Mouse (Mus musculus) limb, embryonic 12.5 days (tissue): ENCODE measurements around the gene Mamdc4. TPM values are rescaled to one million over a fixed set of nuclear protein-coding genes. Genes with fewer than 3 reads are reported as not detected.

Experiments used
- ATAC-seq: fragments of 200-750 bp; cut with Nextera tagmentation; 2 replicates; pipeline ENCODE4 v1.8.0; 2017; ENCODE audit warnings: low read depth, moderate TSS enrichment; ENCODE audit not compliant: insufficient number of reproducible peaks, insufficient read depth, low FRiP score, low TSS enrichment
- H3K27ac ChIP-seq: fragments of 300-500 bp; sonication (generic); 2 replicates; pipeline ENCODE4 v1.5.1; 2016; ENCODE audit warnings: mild to moderate bottlenecking, moderate library complexity
- H3K27me3 ChIP-seq: fragments of 300-500 bp; sonication (generic); 2 replicates; pipeline ENCODE4 v1.6.1; 2016; ENCODE audit warnings: mild to moderate bottlenecking, moderate library complexity
- H3K36me3 ChIP-seq: fragments of 300-500 bp; sonication (generic); 2 replicates; pipeline ENCODE4 v1.6.1; 2016; ENCODE audit warnings: mild to moderate bottlenecking, moderate library complexity
- H3K4me1 ChIP-seq: fragments of 300-500 bp; sonication (generic); replicated peaks from 2 replicates; pipeline ENCODE4 v1.6.1; 2016
- H3K4me2 ChIP-seq: fragments of 300-500 bp; sonication (generic); 2 replicates; pipeline ENCODE4 v1.6.1; 2016; ENCODE audit warnings: mild to moderate bottlenecking, moderate library complexity
- H3K4me3 ChIP-seq: fragments of 300-500 bp; sonication (generic); replicated peaks from 2 replicates; pipeline ENCODE4 v1.5.1; 2016; ENCODE audit warnings: mild to moderate bottlenecking
- H3K9ac ChIP-seq: fragments of 300-500 bp; sonication (generic); replicated peaks from 2 replicates; pipeline ENCODE4 v1.6.1; 2016; ENCODE audit warnings: mild to moderate bottlenecking, moderate library complexity
- H3K9me3 ChIP-seq: fragments of 300-500 bp; sonication (generic); 2 replicates; pipeline ENCODE4 v1.6.1; 2016; ENCODE audit warnings: mild to moderate bottlenecking, moderate library complexity
- WGBS: fragments of 180-500 bp; shearing (Covaris S2); methylation state at CpG from one replicate; pipeline ENCODE4 v1.1.7; 2016; 5-methylcytosine and 5-hydroxymethylcytosine counted together
- polyA plus RNA-seq: library from polyadenylated mRNA; unstranded; fragments of >200 nt; fragmentation: Nextera tagmentation; extraction: Ambion mirVana; gene quantifications from 2 replicates; pipeline ENCODE4 v1.2.1, GENCODE M21; 2016

The Mamdc4 gene
- polyA plus RNA-seq, 1 experiment from 2014 or later = 3.0 TPM

DNA sequence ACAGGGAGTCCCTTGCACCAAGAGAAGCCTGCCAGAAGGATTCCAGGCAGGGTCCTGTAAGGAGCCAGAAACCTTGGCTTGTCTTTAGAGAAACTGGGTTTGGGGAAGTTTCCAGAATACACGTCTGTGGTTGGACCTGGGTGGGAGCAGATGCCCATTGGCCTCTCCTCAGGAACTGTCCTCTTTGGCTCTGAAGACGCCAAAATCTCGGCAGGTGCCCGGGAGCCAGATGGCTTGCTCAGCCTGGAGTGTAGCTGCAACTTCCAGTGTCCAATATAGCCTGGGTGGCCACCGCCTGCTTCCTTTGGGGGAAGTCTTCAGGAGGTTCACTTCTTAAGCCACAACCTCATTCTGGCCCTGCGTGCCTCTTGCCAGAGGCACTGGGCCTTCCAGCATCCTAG lies 7.3 kb upstream of the Mamdc4 start:
- peaks cover 61% of the 10 kb centered on the region for H3K4me1 ChIP-seq
- no peaks in the 10 kb centered on the region for H3K9me3 ChIP-seq
- peaks cover 41% of the 10 kb centered on the region for H3K36me3 ChIP-seq
- H3K27ac ChIP-seq = no peak overlapping the region
- WGBS = 36% methylated on average over 6 of the region's 6 CpGs
- peaks cover 44% of the 10 kb centered on the region for H3K27me3 ChIP-seq
- H3K4me2 ChIP-seq = peak overlapping the region; percentile 61
- no peak overlapping the region for H3K9ac ChIP-seq
- no peak for ATAC-seq
- H3K4me3 ChIP-seq = no peak overlapping the region

DNA sequence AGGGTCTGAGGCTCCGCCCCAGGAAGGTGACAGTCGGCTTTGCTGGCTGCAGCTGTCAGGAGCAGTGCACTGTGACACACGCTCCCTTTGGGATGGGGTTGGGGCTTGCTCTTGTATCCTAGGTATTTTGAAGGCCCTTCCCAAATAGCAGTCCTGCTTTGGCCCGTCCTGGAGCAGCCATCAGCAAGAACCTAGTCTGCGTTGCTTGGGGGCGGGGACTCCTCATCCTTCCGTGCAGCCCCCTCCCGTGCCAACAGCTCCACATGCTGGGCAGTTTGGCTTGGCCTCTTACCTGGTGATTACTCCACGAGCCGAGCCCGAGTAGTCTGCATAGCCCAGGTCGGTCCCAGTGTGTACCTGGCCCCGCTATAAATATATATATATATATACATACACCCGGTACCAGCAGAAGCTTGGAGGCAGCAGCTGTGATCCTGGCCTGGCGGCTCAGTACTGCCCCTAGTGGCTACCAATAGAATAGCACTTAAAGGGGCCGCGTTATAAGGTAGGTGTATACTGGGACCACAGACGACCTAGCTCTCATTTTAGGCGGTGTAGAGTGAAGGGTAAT lies 6.7 kb upstream of the Mamdc4 start, which contains the start of gene Ajm1:
Gene Ajm1, minus strand, starts transcription at position 464 of the 571 bp plus-strand sequence.
- peak within 1 kb of the TSS; percentile 61 for H3K4me2 ChIP-seq
- H3K27me3 ChIP-seq = peaks cover 50% of the 10 kb centered on the region
- peak within 1 kb of the TSS; percentile 31 for H3K4me3 ChIP-seq
- peaks cover 36% of the 10 kb centered on the region for H3K36me3 ChIP-seq
- H3K4me1 ChIP-seq = peaks cover 61% of the 10 kb centered on the region
- no peaks in the 10 kb centered on the region for H3K9me3 ChIP-seq
- H3K9ac ChIP-seq = no peak within 1 kb of the TSS
- 7% methylated on average over 19 of the region's 19 CpGs for WGBS
- peak; percentile 66 for ATAC-seq
- no peak within 1 kb of the TSS for H3K27ac ChIP-seq

GRCm38 (mm10) chr2:25580621-25581101 lies 6.0 kb upstream of the Mamdc4 start:
- H3K9me3 ChIP-seq = no peaks in the 10 kb centered on the region
- WGBS = 49% methylated on average over 6 of the region's 6 CpGs
- no peak for ATAC-seq
- H3K27ac ChIP-seq = no peak overlapping the region
- no peak overlapping the region for H3K4me3 ChIP-seq
- H3K4me1 ChIP-seq = peaks cover 67% of the 10 kb centered on the region
- no peak overlapping the region for H3K9ac ChIP-seq
- peaks cover 57% of the 10 kb centered on the region for H3K27me3 ChIP-seq
- no peak overlapping the region; the same call in 1 of the 2 replicates for H3K4me2 ChIP-seq
- peaks cover 31% of the 10 kb centered on the region for H3K36me3 ChIP-seq

- 4% methylated on average over 27 of the region's 27 CpGs for WGBS
- H3K4me3 ChIP-seq = peak overlapping the region; percentile 33
- H3K36me3 ChIP-seq = peaks cover 23% of the 10 kb centered on the region
- peak overlapping the region; percentile 53 for H3K4me2 ChIP-seq
- H3K9ac ChIP-seq = peak overlapping the region; percentile 31; the same call in 1 of the 2 replicates
- H3K27ac ChIP-seq = no peak overlapping the region
- H3K9me3 ChIP-seq = no peaks in the 10 kb centered on the region
- no peak for ATAC-seq
- peaks cover 57% of the 10 kb centered on the region for H3K27me3 ChIP-seq
- peaks cover 71% of the 10 kb centered on the region for H3K4me1 ChIP-seq
Observed at GRCm38 (mm10) chr2:25579737-25580460, 5.3 kb upstream of the Mamdc4 start.

- H3K27ac ChIP-seq = no peak overlapping the region
- peak overlapping the region; percentile 31; the same call in 1 of the 2 replicates for H3K9ac ChIP-seq
- no peak for ATAC-seq
- no peaks in the 10 kb centered on the region for H3K9me3 ChIP-seq
- peak overlapping the region; percentile 53 for H3K4me2 ChIP-seq
- 6% methylated on average over 71 of the region's 77 CpGs for WGBS
- H3K4me3 ChIP-seq = peak overlapping the region; percentile 33
- H3K4me1 ChIP-seq = peaks cover 73% of the 10 kb centered on the region
- peaks cover 57% of the 10 kb centered on the region for H3K27me3 ChIP-seq
- H3K36me3 ChIP-seq = peaks cover 15% of the 10 kb centered on the region
Observed at GRCm38 (mm10) chr2:25578796-25579736, 4.4 kb upstream of the Mamdc4 start.

DNA sequence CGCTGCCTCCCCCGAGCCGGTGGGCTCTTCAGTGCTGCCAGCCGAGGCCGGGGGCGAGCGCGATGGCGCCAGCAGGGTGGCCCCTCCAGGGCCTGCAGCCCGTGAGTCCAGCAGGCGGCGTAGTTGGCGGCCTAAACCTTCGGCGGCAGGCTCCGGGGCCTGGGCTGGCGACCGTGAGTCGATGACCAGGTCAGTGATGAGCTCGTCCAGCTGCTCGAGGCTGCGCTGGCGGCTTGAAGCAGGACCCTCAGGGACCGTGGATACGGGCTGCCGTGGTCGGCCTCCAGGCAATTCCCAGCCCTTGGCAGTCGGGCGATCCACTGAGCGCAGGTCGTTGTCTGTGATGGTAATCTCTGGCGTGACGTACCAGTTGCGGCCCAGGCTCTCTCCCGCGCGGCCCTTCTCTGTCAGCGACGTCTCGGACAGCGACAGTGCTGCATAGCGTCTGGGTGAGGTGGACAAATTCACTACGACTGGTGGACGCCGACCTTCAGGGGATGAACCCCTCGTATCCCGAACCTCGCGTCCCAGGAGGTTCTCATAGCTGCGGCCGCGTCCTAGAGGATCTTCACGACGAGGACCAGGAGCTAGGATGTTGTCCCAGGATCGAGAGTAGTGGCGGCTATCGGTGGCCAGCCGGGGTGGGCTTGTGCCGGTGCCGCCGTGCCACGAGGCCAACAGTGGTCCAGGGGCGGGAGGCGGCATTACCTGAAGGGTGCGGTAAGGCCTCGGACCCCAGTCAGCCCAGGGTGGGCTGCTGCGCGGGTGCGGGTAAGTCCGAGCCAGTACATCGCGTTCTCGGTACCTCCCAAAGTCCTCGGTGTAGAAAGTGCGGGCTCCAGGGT lies 3.5 kb upstream of the Mamdc4 start:
- peaks cover 9% of the 10 kb centered on the region for H3K36me3 ChIP-seq
- peaks cover 57% of the 10 kb centered on the region for H3K27me3 ChIP-seq
- peak overlapping the region; percentile 33 for H3K4me3 ChIP-seq
- H3K9me3 ChIP-seq = no peaks in the 10 kb centered on the region
- H3K9ac ChIP-seq = no peak overlapping the region; the same call in 1 of the 2 replicates
- no peak for ATAC-seq
- no peak overlapping the region for H3K27ac ChIP-seq
- WGBS = 5% methylated on average over 75 of the region's 75 CpGs
- H3K4me1 ChIP-seq = peaks cover 77% of the 10 kb centered on the region
- H3K4me2 ChIP-seq = peak overlapping the region; percentile 53

- H3K4me1 ChIP-seq = peaks cover 71% of the 10 kb centered on the region
Observed at GRCm38 (mm10) chr2:25576965-25577891, 2.6 kb upstream of the Mamdc4 start.

DNA sequence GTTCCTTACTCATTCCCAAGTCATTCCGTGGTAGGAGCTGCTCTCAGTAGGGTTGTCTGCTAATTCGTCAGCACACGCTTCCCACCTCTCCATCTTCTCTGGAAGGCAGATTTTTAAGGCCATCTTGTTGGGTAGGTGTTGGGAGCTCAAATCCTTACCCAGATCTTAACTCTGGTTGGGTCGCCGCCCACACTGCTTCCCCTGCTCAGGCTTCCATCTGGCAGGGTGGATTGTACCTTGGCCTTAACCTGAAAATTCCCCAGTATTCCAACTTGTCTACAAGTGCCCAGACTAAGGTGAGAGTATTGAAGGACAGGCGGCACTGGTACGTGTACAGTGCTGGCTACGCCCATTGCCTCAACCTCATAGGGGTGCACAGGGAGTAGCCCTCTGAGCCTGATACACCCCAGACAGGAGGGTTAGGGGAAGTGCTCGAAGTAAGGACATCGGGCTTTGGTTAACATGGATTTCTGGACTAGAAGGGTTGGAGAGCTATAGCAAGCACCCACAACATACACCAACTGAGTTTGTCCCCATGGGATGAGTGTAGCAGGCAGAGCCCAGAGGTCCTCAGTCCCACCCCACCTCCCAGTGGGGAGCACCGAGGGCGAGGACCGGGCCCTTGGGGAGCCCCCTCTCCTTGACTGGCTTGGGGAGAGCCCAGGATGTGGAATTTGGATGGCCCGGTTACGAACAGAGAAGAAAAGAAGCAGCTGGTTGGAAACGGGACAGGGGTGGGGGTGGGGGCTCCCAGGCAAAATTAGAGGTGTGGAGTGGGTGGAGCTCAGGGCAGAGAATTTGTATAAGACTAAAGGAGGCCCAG lies 1.6 kb upstream of the Mamdc4 start:
- H3K27ac ChIP-seq = no peak overlapping the region
- H3K4me2 ChIP-seq = peak overlapping the region; percentile 95
- peaks cover 21% of the 10 kb centered on the region for H3K36me3 ChIP-seq
- peak overlapping the region; percentile 58; the same call in 1 of the 2 replicates for H3K4me3 ChIP-seq
- no peak for ATAC-seq
- no peak overlapping the region for H3K9ac ChIP-seq
- 68% methylated on average over 16 of the region's 16 CpGs for WGBS
- H3K9me3 ChIP-seq = no peaks in the 10 kb centered on the region
- H3K4me1 ChIP-seq = peaks cover 63% of the 10 kb centered on the region
- peaks cover 56% of the 10 kb centered on the region for H3K27me3 ChIP-seq

More at GRCm38 (mm10) chr2:25576965-25577891, 2.6 kb upstream of the Mamdc4 start:
- peaks cover 12% of the 10 kb centered on the region; the same call in 1 of the 2 replicates for H3K36me3 ChIP-seq
- H3K4me2 ChIP-seq = peak overlapping the region; percentile 53
- 14% methylated on average over 92 of the region's 92 CpGs for WGBS
- H3K27me3 ChIP-seq = peaks cover 57% of the 10 kb centered on the region
- no peak for ATAC-seq
- H3K27ac ChIP-seq = no peak overlapping the region
- H3K9me3 ChIP-seq = no peaks in the 10 kb centered on the region
- H3K4me3 ChIP-seq = peak overlapping the region; percentile 33
- no peak overlapping the region; the same call in 1 of the 2 replicates for H3K9ac ChIP-seq

- 15% methylated on average over 21 of the region's 21 CpGs for WGBS
- H3K4me2 ChIP-seq = peak overlapping the region; percentile 95
- no peak for ATAC-seq
- no peaks in the 10 kb centered on the region for H3K9me3 ChIP-seq
- peaks cover 49% of the 10 kb centered on the region for H3K27me3 ChIP-seq
- H3K4me3 ChIP-seq = peak overlapping the region; percentile 58
- H3K36me3 ChIP-seq = peaks cover 28% of the 10 kb centered on the region
- H3K9ac ChIP-seq = peak overlapping the region; percentile 61
- peak overlapping the region; percentile 89 for H3K27ac ChIP-seq
- peaks cover 57% of the 10 kb centered on the region for H3K4me1 ChIP-seq
Observed at GRCm38 (mm10) chr2:25575432-25576027, 885 bp upstream of the Mamdc4 start.
